Mouse (Mus musculus): ENCODE measurements at regions not wholly inside any gene's neighbourhood (a gene's known extent, or its start where the extent isn't known, plus 50 kb on each side); places are given as distances from the start of the nearest gene placed in this dataset.

DNA sequence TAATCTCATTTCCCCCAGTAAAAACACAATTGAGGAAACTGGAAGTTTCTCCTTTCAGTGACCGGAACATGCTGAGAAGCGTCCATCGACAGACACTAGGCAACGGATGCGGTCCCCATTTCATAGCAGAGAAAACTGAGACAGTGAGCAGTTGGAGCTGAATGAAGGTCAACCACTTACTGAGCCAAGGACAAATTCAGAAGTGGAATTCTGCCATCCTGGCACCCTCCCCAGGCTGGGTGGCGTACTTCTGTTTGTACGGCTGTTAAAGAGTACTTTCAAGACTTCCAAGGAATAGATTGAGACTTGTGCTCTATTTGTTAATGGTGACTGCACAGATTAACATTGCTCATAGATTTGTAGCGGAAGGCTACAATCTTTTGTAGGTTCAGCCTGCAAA lies 54.2 kb upstream of the Bhlhe40 start:
- peak; percentile 20 for DNase-seq

DNA sequence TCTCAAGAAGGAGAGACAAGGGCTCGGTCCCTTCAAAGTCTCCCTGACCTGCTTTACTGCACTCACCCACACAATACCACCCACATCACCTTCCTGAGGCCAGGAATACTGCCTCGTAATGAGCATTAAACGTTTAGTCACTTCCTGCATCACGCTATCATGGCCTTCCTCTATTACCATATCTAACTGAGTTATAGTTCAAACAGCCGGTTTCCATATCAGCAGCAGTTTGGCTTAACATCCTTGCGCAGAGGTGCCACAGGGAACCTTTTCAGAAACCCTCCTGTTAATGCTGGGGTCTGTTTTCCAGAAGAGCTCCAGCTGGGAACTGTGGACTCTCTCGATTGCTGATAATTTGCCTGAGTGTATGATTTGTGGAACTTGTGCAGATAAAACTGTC lies 52.1 kb upstream of the Bhlhe40 start:
- DNase-seq, result no peak
